9 mouse cellular contexts compared by ENCODE assay signal in the genomic region with DNA sequence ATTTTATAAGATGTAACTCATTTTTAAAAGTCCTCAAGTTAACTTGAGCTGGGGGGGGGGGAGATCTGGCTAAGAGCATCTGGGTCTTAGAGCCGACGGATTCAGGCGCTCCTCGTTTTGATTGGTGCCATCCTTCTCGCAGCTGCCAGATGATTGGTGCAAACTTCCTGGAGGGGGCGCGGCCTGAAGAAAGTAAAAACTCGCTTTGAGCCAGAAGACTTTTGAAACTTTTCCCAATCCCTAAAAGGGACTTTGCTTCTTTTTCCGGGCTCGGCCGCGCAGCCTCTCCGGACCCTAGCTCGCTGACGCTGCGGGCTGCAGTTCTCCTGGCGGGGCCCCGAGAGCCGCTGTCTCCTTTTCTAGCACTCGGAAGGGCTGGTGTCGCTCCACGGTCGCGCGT. TPM values are rescaled to one million over a fixed set of nuclear protein-coding genes. Genes with fewer than 3 reads are reported as not detected.
DNase-seq lines count a peak whose midpoint lies in the region; ATAC-seq and TF ChIP-seq lines count a peak whose summit lies in the region.
"Had no signal": no experiment of that assay in that cellular context is flagged by ENCODE, and none has a peak within 500 bp of the region (broad histone marks: within the 10 kb centered on the region; RNA-seq: fewer than 3 reads in every experiment).

A gene (plus strand): TSS at position 224 of the 400 bp plus-strand sequence.

- H3K4me3 ChIP-seq in G1E (ENCODE audit: low read depth, low read length): peak within 1 kb of the TSS; percentile 23; the same call in 1 of the 2 replicates
- peak within 1 kb of the TSS; percentile 34 for H3K4me3 ChIP-seq in hindbrain, embryonic 15.5 days

- no peak for DNase-seq in G1E (ENCODE audit: low spot score)
- DNase-seq in adrenal gland, postnatal 36 days: peak; percentile 88 to 90
- peak; percentile 38 to 60 for DNase-seq in frontal cortex, postnatal 14 days (ENCODE audit: low spot score in 2 of 2)
- peak; percentile 47 to 71 for DNase-seq in left cerebral cortex, postnatal 25 days (ENCODE audit: low spot score in 2 of 2)
- peak; percentile 94 for DNase-seq in mesoderm, embryonic 11.5 days (ENCODE audit: low read depth, low spot score)
- peak; percentile 80 for DNase-seq in skeletal muscle tissue, adult 2 months (ENCODE audit: low read depth, low spot score)

- no peak within 1 kb of the TSS; the same call in 1 of the 2 replicates for H3K9ac ChIP-seq in hindbrain, embryonic 15.5 days

- intact Hi-C loops in left cerebral cortex, postnatal 25 days (cut with DNase I): loop anchor here (2.0 kb wide), 1 partner anchor 29 kb away; no protein-coding TSS in a partner anchor

- H3K27me3 ChIP-seq in G1E (ENCODE audit: insufficient read depth, low read length): no peaks in the 10 kb centered on the region
- peaks cover 85% of the 10 kb centered on the region for H3K27me3 ChIP-seq in hindbrain, embryonic 15.5 days

- TF ChIP-seq CTCF in G1E (IDR thresholded peaks at IDR 0.05; ENCODE audit: low read depth, low read length): no peak

- H3K4me1 ChIP-seq in G1E (ENCODE audit: insufficient read depth, low read depth, low read length): peaks cover 4% of the 10 kb centered on the region
- peaks cover 15% of the 10 kb centered on the region for H3K4me1 ChIP-seq in hindbrain, embryonic 15.5 days (replicated peaks)

- H3K4me2 ChIP-seq in hindbrain, embryonic 15.5 days: peak within 1 kb of the TSS; percentile 56

- peaks cover 47% of the 10 kb centered on the region for H3K9me3 ChIP-seq in G1E (replicated peaks)
- H3K9me3 ChIP-seq in hindbrain, embryonic 15.5 days: no peaks in the 10 kb centered on the region

- H3K36me3 ChIP-seq in G1E (replicated peaks): no peaks in the 10 kb centered on the region
- H3K36me3 ChIP-seq in hindbrain, embryonic 15.5 days: no peaks in the 10 kb centered on the region

- H3K27ac ChIP-seq in hindbrain, embryonic 15.5 days (replicated peaks): 0 out of 2 replicates have a peak within 1 kb of the TSS, but pooled peaks have one; percentile 4

- ATAC-seq in G1E (ENCODE audit: extremely low read depth, insufficient number of reproducible peaks, low FRiP score, poor library complexity, severe bottlenecking): no peak
- ATAC-seq in hindbrain, embryonic 15.5 days (ENCODE audit: low FRiP score, low read depth): no peak
- ATAC-seq in granulocyte monocyte progenitor cell, adult 5-6 weeks (replicated peaks; ENCODE audit: poor library complexity, severe bottlenecking): no peak

- whole genome bisulfite sequencing in hindbrain, embryonic 15.5 days: 0% methylated on average over 25 of the region's 25 CpGs

RNA-seq across cellular contexts. Expression of the gene that starts here (rescaled TPM):
- total RNA-seq in G1E (2014; fragmentation: Nextera tagmentation) (not detected in 2 replicates), G1E (2017) (0.06 TPM in 1 of 2 replicates, not detected in the other)
- 0.02 TPM in 2 replicates for polyA plus RNA-seq in G1E (2012)
- total RNA-seq in adrenal gland, postnatal 36 days (2021): 1 to 10 TPM; 4.9 to 8.3 TPM
- polyA plus RNA-seq in hindbrain, embryonic 15.5 days (2015; fragmentation: Nextera tagmentation; extraction: Ambion mirVana): 4.1 and 5.5 TPM in 2 replicates
- total RNA-seq in left cerebral cortex, postnatal 25 days (2021): 1 to 10 TPM; 1.8 to 2.1 TPM
- total RNA-seq in granulocyte monocyte progenitor cell, adult 5-6 weeks (2014; fragmentation: Nextera tagmentation): not detected in 2 replicates
- total RNA-seq in granulocyte monocyte progenitor cell, adult 5-6 weeks (2017): not detected in 2 replicates
- total RNA-seq: hematopoietic stem cell, adult 5-6 weeks had no signal
